In the genomic region with DNA sequence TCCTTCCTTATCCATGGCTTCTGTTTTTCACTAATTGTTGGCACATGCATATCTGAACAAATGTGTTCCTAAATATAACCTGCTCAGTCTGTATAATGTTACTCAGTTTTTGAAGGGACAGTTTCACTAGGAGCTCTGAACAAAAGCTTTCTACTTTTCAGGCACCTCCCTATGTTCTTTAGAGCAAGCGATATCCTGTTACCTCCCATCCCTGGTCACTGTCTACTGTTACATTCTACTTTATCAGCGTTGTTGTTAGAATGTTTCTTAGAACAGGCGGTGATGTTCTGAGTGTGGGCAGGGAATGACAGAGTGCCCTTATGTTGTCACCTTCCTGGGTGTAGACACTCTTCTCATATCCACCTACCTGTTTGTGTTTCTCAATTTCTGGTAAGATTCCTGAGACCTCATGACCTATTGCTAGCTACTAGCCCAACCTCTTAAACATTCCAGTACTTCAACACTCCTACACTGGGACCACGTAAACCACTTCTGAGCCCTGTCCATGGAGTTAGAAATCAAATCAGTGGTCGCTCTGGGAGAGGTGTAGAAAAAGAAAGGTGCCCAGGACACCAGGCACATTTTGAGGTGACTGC, we compare ENCODE assay signal across 22 mouse cellular contexts. TPM values are rescaled to one million over a fixed set of nuclear protein-coding genes. Genes with fewer than 3 reads are reported as not detected.
"Had no signal": no experiment of that assay in that cellular context is flagged by ENCODE, and none has a peak within 500 bp of the region (broad histone marks: within the 10 kb centered on the region; RNA-seq: fewer than 3 reads in every experiment).

No protein-coding gene starts in this region.

- H3K4me3 ChIP-seq: limb, embryonic 12.5 days; limb, embryonic 15.5 days; lung, embryonic 15.5 days; midbrain, embryonic 12.5 days; midbrain, embryonic 15.5 days; myocyte; neural tube, embryonic 13.5 days had no signal

- H3K27me3 ChIP-seq: limb, embryonic 12.5 days; limb, embryonic 15.5 days; lung, embryonic 15.5 days; midbrain, embryonic 12.5 days; midbrain, embryonic 15.5 days; neural tube, embryonic 13.5 days had no signal

- H3K36me3 ChIP-seq: limb, embryonic 12.5 days; limb, embryonic 15.5 days; lung, embryonic 15.5 days; midbrain, embryonic 12.5 days; midbrain, embryonic 15.5 days; neural tube, embryonic 13.5 days had no signal

- H3K4me2 ChIP-seq: limb, embryonic 12.5 days; limb, embryonic 15.5 days; liver, embryonic 11.5 days; lung, embryonic 15.5 days; midbrain, embryonic 12.5 days; midbrain, embryonic 15.5 days; neural tube, embryonic 13.5 days had no signal

- H3K9ac ChIP-seq: limb, embryonic 12.5 days; limb, embryonic 15.5 days; liver, embryonic 14.5 days; liver, postnatal 0 days; lung, embryonic 15.5 days; midbrain, embryonic 12.5 days; midbrain, embryonic 15.5 days; neural tube, embryonic 13.5 days had no signal

- DNase-seq: kidney, adult 9 months; kidney, postnatal 25 days; left cerebral cortex, postnatal 4 days; liver, postnatal 0 days; thymus, adult 18-20 months; thymus, postnatal 36 days had no signal

- H3K4me1 ChIP-seq: limb, embryonic 12.5 days; limb, embryonic 15.5 days; lung, embryonic 15.5 days; midbrain, embryonic 12.5 days; midbrain, embryonic 15.5 days; neural tube, embryonic 13.5 days had no signal

- ATAC-seq: intestine, postnatal 0 days; liver, postnatal 0 days; midbrain, embryonic 15.5 days had no signal

- H3K27ac ChIP-seq: limb, embryonic 12.5 days; limb, embryonic 15.5 days; liver, embryonic 14.5 days; lung, embryonic 15.5 days; macrophage; midbrain, embryonic 12.5 days; midbrain, embryonic 15.5 days; neural tube, embryonic 13.5 days had no signal

- H3K9me3 ChIP-seq: limb, embryonic 12.5 days; limb, embryonic 15.5 days; lung, embryonic 15.5 days; midbrain, embryonic 12.5 days; midbrain, embryonic 15.5 days; neural tube, embryonic 13.5 days had no signal

RNA-seq across cellular contexts. Expression of gene Fmo4, which starts 35.7 kb away (rescaled TPM):
- total RNA-seq: layer of hippocampus, adult 18-20 months; left cerebral cortex, postnatal 4 days; megakaryocyte, adult 5-6 weeks; monocyte, adult 5-6 weeks; neutrophil, adult 5-6 weeks had no signal
- polyA plus RNA-seq: macrophage; myocyte; spleen, adult 2 months had no signal
